Mouse (Mus musculus): Measurements from ENCODE around the gene Zfp457.
A peak's percentile ranks its signal among the peaks of the same experiment; 100 is the strongest.

The Zfp457 gene

GRCm38 (mm10) chr13:67305822-67306672, at the start of gene Zfp457:
TSS of gene Zfp457 (minus strand) at chr13:67306485.
- DNase-seq, result peak; percentile 87 to 89

GRCm38 (mm10) chr13:67351854-67352253, 45.6 kb upstream of the Zfp457 start:
- no peak for DNase-seq

- no peak for DNase-seq
These were observed 37.1 kb upstream of the Zfp457 start for GRCm38 (mm10) chr13:67343422-67343821.

DNA sequence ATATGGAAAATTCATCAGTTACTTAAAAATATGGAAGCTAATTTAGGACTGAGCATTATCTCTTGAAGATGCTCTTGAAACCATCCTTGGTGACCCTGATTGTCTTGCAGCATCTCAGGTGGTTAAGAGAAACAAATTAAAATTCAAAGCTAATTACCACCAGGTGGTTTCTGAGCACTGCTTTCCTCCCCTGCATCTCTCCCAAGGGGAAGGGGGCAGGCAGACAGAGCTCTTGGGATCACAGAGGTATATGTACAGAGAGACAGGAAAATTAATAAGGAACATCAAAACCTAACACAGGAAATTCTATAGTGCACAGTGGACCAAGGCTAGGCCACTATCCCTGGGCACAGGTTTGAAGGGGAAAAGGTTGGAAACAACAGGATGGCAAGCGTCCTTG, 26.6 kb upstream of the Zfp457 start:
- no peak for DNase-seq

DNA sequence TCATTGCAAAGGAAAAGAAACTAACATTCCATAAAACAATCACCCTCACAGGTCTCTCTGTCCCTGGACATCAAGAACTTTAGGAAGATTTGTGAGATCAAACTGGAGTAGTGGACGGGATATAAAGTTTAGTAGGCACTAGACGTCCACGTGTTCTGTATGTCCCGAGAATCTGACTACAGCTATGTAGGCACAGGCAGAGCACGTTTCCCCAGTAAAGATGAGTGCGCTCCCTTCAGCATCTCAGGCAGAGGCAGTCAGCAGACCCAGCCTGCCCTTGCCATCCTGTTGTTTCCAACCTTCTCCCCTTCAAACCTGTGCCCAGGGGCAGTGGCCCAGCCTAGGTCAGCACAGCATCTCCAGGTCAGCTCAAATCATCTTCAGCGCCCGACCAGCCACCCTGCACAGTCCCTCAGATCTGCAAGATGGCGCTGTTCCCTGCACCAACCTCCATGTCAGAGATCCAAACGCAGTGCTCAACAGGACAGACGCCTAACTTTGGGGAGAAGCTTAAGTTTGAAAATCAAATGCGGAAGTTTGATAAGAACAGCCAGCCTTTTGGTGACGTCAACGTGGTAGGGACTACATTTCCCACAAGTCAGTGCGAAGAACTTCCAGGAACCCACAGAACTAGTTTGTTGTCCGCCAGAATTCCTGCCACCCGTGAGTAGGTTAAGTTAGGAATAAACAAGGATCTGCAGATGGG, 25.9 kb upstream of the Zfp457 start, which contains the start of gene Zfp595:
Gene Zfp595 (minus strand): TSS at position 552 of the 706 bp plus-strand sequence.
- DNase-seq, result peak; percentile 74 to 79

GRCm38 (mm10) chr13:67306718-67307117, 433 bp upstream of the Zfp457 start:
- no peak for DNase-seq

DNA sequence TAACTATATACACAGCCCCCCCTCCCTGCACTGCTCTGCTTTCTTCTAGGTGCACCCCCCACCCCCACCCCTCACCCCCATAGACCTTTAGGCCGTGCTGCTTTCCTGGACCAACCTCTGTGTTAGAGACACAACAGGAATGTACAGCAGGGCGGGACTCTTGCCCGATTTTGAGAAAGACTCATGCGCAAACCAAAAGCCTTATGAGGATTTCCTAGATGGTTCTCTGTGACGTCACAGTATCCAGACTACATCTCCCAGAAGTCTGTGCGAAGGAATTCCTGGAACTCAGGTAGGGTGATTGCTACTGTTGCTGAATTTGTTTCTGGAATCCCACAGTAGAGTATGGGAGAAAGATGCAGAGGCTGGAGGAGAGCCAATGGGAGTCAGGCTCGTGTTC, 28.0 kb downstream of the Zfp457 start, which contains the start of gene Zfp458:
Gene Zfp458 (minus strand): TSS at position 153 of the 400 bp plus-strand sequence.
- no peak for DNase-seq

DNA sequence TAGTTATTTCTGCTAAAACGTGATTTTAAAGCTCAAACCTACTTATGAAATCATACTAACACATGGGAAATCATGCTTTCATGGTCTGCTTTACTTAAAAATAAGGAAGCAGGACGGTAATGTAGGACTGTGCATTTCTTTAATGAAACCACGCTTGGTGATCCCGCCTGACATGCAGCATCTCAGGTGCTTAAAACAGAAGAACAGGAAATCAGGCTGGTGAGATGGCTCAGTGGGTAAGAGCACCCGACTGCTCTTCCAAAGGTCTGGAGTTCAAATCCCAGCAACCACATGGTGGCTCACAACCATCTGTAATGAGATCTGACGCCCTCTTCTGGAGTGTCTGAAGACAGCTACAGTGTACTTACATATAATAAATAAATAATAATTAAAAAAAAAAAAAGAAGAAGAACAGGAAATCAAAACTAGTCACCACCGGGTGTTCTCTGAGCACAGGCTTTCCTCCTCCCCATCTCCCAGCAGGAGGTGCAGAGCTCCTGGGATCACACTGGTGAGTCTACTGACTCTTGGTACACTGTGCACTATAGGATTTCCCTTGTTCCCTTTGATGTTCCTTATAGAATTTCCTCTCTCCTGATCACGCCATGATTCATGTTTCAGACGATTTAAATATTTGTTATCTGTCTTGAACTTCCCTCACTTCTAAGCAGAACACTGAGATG, 36.8 kb downstream of the Zfp457 start:
- peak in 1 of 2 experiments; percentile 3 for DNase-seq

DNA sequence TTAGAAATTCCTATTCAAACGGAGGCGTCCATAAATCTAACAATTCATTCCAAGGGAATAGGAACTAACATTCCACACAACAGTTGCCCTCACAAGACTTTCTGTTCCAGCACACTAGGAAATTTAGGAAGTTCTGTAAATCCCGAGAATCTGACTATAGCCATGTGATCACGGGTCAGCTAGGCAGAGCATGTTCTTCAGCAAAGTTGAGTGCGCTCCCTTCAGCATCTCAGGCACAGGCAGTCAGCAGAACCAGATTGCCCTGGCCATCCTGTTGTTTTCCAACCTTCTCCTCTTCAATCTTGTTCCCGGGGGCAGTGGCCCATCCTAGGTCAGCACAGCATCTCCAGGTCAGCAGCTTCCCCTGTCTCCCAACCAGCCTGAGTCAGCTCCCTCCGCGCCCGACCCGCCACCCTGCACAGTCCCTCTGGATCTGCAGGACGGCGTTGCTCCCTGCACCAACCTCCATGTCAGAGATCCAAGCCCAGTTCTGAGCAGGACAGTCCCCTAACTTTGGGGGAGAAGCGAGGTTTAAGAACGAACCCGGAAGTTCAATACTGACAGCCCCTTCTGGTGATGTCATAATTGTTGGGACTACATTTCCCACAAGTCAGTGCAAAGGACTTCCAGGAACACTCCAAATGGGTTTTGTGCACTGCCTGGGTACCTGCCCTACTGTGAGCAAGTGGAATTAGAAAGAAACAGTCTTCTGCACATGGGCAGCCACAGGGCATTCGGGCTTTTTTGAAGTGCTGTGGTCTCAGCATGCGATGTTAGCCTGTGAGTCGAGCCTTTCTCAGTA, 37.5 kb downstream of the Zfp457 start:
- peak; percentile 72 to 76 for DNase-seq
